8 mouse cellular contexts compared by ENCODE assay signal in the genomic region with DNA sequence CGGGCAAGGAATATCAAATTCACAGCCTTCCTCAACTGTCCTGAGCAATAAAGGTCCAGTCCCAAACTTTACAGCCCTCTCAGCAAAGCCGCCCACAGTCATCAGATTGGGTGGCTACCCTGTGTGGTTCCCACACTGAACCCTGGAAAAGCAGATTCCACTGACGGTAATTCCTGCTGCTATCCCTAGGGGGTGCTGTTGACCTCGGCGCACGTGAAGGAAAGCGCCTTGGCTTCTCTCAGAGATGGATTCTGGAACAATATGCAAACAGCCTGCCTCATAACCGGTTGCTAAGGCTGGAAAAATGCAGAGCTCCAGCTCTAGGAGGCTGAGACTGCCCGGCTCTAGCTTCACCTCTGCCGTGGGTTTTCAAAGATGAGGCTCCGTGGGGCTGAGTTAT. TPM values are rescaled to one million over a fixed set of nuclear protein-coding genes. Genes with fewer than 3 reads are reported as not detected.
DNase-seq lines count a peak whose midpoint lies in the region; ATAC-seq and TF ChIP-seq lines count a peak whose summit lies in the region.
"Had no signal": no experiment of that assay in that cellular context is flagged by ENCODE, and none has a peak within 500 bp of the region (broad histone marks: within the 10 kb centered on the region; RNA-seq: fewer than 3 reads in every experiment).

No protein-coding gene starts in this region.

- peak; percentile 70 for TF ChIP-seq CTCF in hindbrain, postnatal 0 days (IDR thresholded peaks at IDR 0.05; ENCODE audit: low read depth)
- peak; percentile 55 for TF ChIP-seq CTCF in midbrain, postnatal 0 days (IDR thresholded peaks at IDR 0.05)

- H3K27me3 ChIP-seq in hindbrain, postnatal 0 days (ENCODE audit: insufficient read depth, low read length) = no peaks in the 10 kb centered on the region
- no peaks in the 10 kb centered on the region for H3K27me3 ChIP-seq in hindbrain, embryonic 12.5 days
- no peaks in the 10 kb centered on the region for H3K27me3 ChIP-seq in midbrain, postnatal 0 days (ENCODE audit: insufficient read depth, low read length)
- H3K27me3 ChIP-seq: neural tube, embryonic 12.5 days had no signal

- H3K36me3 ChIP-seq in hindbrain, postnatal 0 days (ENCODE audit: insufficient read depth, low read length) = no peaks in the 10 kb centered on the region
- no peaks in the 10 kb centered on the region for H3K36me3 ChIP-seq in hindbrain, embryonic 12.5 days
- no peaks in the 10 kb centered on the region for H3K36me3 ChIP-seq in ES-E14 (ENCODE audit: control insufficient read depth, insufficient read depth, low read length, poor library complexity, severe bottlenecking)
- no peaks in the 10 kb centered on the region for H3K36me3 ChIP-seq in midbrain, postnatal 0 days (ENCODE audit: insufficient read depth, low read length)
- H3K36me3 ChIP-seq: neural tube, embryonic 12.5 days had no signal

- H3K4me1 ChIP-seq in hindbrain, postnatal 0 days (ENCODE audit: insufficient read depth, low read length) = no peaks in the 10 kb centered on the region
- H3K4me1 ChIP-seq in hindbrain, embryonic 12.5 days = no peaks in the 10 kb centered on the region; the same call in 1 of the 2 replicates
- H3K4me1 ChIP-seq in ES-E14 (ENCODE audit: control insufficient read depth in 2 of 2, insufficient read depth in 2 of 2, low read length in 2 of 2, poor library complexity in 1 of 2) = no peaks in the 10 kb centered on the region
- H3K4me1 ChIP-seq in midbrain, postnatal 0 days (ENCODE audit: insufficient read depth, low read length) = no peaks in the 10 kb centered on the region
- H3K4me1 ChIP-seq: neural tube, embryonic 12.5 days had no signal

- H3K9me3 ChIP-seq in hindbrain, postnatal 0 days (ENCODE audit: low read length) = no peaks in the 10 kb centered on the region
- H3K9me3 ChIP-seq in hindbrain, embryonic 12.5 days (replicated peaks) = 0 out of 2 replicates have a peak, but pooled peaks cover 3% of the 10 kb centered on the region
- no peaks in the 10 kb centered on the region for H3K9me3 ChIP-seq in ES-E14 (ENCODE audit: control insufficient read depth, insufficient read depth, low read depth, low read length)
- H3K9me3 ChIP-seq in midbrain, postnatal 0 days (ENCODE audit: low read length) = no peaks in the 10 kb centered on the region
- H3K9me3 ChIP-seq: neural tube, embryonic 12.5 days had no signal

- H3K9ac ChIP-seq in hindbrain, postnatal 0 days (replicated peaks; ENCODE audit: low read length) = no peak overlapping the region
- no peak overlapping the region for H3K9ac ChIP-seq in hindbrain, embryonic 12.5 days
- no peak overlapping the region; the same call in 1 of the 2 replicates for H3K9ac ChIP-seq in ES-E14 (ENCODE audit: insufficient read depth, low read depth, low read length, poor library complexity, severe bottlenecking)
- no peak overlapping the region for H3K9ac ChIP-seq in midbrain, postnatal 0 days (replicated peaks; ENCODE audit: low read length, poor library complexity, severe bottlenecking)
- H3K9ac ChIP-seq: neural tube, embryonic 12.5 days had no signal

- 42% methylated on average over 11 of the region's 11 CpGs for WGBS in hindbrain, postnatal 0 days
- 43% methylated on average over 11 of the region's 11 CpGs for WGBS in hindbrain, embryonic 12.5 days
- WGBS in midbrain, postnatal 0 days = 43% methylated on average over 11 of the region's 11 CpGs

- peak; percentile 49 for DNase-seq in hindbrain, postnatal 0 days (ENCODE audit: low spot score)
- peak; percentile 29 to 31 for DNase-seq in B cell, adult 2 months
- DNase-seq in ES-E14 (ENCODE audit: low read depth, low spot score) = peak; percentile 58
- DNase-seq in midbrain, postnatal 0 days (ENCODE audit: low spot score) = peak; percentile 40
- no peak for DNase-seq in right cerebral cortex, postnatal 25 days

- H3K4me2 ChIP-seq in hindbrain, postnatal 0 days (ENCODE audit: low read depth, low read length) = no peak overlapping the region
- no peak overlapping the region for H3K4me2 ChIP-seq in hindbrain, embryonic 12.5 days (replicated peaks)
- no peak overlapping the region for H3K4me2 ChIP-seq in midbrain, postnatal 0 days (ENCODE audit: low read depth, low read length, poor library complexity, severe bottlenecking)
- H3K4me2 ChIP-seq: neural tube, embryonic 12.5 days had no signal

- in situ Hi-C loops in ES-E14 (cut with MboI; ENCODE audit: low sequenced_read_pairs in 2 of 2, unreplicated experiment in 2 of 2) = no loop called here

- no peak overlapping the region for H3K27ac ChIP-seq in hindbrain, postnatal 0 days
- no peak overlapping the region for H3K27ac ChIP-seq in hindbrain, embryonic 12.5 days
- no peak overlapping the region for H3K27ac ChIP-seq in ES-E14 (ENCODE audit: insufficient read depth, low read depth, low read length, poor library complexity, severe bottlenecking)
- H3K27ac ChIP-seq in midbrain, postnatal 0 days (ENCODE audit: low read depth, low read length) = no peak overlapping the region
- H3K27ac ChIP-seq: neural tube, embryonic 12.5 days had no signal

- no peak overlapping the region for H3K4me3 ChIP-seq in hindbrain, postnatal 0 days (ENCODE audit: low read length)
- H3K4me3 ChIP-seq in hindbrain, embryonic 12.5 days = no peak overlapping the region
- peak overlapping the region in 1 of 2 experiments; percentile 36; a peak in 2 of 4 replicates for H3K4me3 ChIP-seq in ES-E14 (ENCODE audit: insufficient read depth in 1 of 2, low read depth in 1 of 2, low read length in 2 of 2, poor library complexity in 1 of 2, severe bottlenecking in 1 of 2)
- no peak overlapping the region for H3K4me3 ChIP-seq in midbrain, postnatal 0 days (ENCODE audit: low read depth, low read length)
- H3K4me3 ChIP-seq: neural tube, embryonic 12.5 days had no signal

- no peak for ATAC-seq in hindbrain, postnatal 0 days
- ATAC-seq in hindbrain, embryonic 12.5 days (ENCODE audit: low FRiP score) = no peak
- peak; percentile 48; the same call in 1 of the 2 replicates for ATAC-seq in erythroblast, adult 5-6 weeks (replicated peaks; ENCODE audit: low FRiP score, poor library complexity, severe bottlenecking)
- ATAC-seq in midbrain, postnatal 0 days (ENCODE audit: low FRiP score) = no peak

TF ChIP-seq in ES-E14, 5 proteins besides CTCF, POLR2A, EP300 and RAD21:
- TF ChIP-seq ZC3H11A (IDR thresholded peaks at IDR 0.05; ENCODE audit: borderline replicate concordance, low read depth, low read length) (peak; percentile 15; the same call in 1 of the 2 replicates), CHD2 (IDR thresholded peaks at IDR 0.05; ENCODE audit: low read depth, low read length) (no peak)

RNA-seq across cellular contexts. Expression of a gene that starts 57.1 kb away (rescaled TPM):
- total RNA-seq in hindbrain, postnatal 0 days (2014; rRNA removed) = 79.4 and 92.9 TPM in 2 replicates
- 50.8 and 54.2 TPM in 2 replicates for polyA plus RNA-seq in hindbrain, postnatal 0 days (2015; fragmentation: Nextera tagmentation; extraction: Ambion mirVana)
- polyA plus RNA-seq in hindbrain, embryonic 12.5 days (2016; fragmentation: Nextera tagmentation; extraction: Ambion mirVana) = 80.7 and 85.8 TPM in 2 replicates
- total RNA-seq in ES-E14 (2012; rRNA removed) = 182 and 280 TPM in 2 replicates
- 40.9 and 48.5 TPM in 2 replicates for total RNA-seq in erythroblast, adult 5-6 weeks (2015; ENCODE audit: low replicate concordance)
- total RNA-seq in erythroblast, adult 5-6 weeks (2017; ENCODE audit: low replicate concordance) = 93.7 and 111 TPM in 2 replicates
- total RNA-seq in midbrain, postnatal 0 days (2014; rRNA removed) = 93.7 and 112 TPM in 2 replicates
- polyA plus RNA-seq in midbrain, postnatal 0 days (2015; fragmentation: Nextera tagmentation; extraction: Ambion mirVana) = 42.8 and 43.3 TPM in 2 replicates
